Mouse (Mus musculus) 3134 (cell line): ENCODE results near the gene Tlx2.
A peak's percentile ranks its signal among the peaks of the same experiment; 100 is the strongest.

Experiments
- DNase-seq: peaks from one replicate; pipeline ENCODE4 v3.0.0-alpha.2; 2011; ENCODE audit warnings: low spot score; ENCODE audit not compliant: insufficient read length; ENCODE audit errors: extremely low read depth

Tlx2 gene

DNA sequence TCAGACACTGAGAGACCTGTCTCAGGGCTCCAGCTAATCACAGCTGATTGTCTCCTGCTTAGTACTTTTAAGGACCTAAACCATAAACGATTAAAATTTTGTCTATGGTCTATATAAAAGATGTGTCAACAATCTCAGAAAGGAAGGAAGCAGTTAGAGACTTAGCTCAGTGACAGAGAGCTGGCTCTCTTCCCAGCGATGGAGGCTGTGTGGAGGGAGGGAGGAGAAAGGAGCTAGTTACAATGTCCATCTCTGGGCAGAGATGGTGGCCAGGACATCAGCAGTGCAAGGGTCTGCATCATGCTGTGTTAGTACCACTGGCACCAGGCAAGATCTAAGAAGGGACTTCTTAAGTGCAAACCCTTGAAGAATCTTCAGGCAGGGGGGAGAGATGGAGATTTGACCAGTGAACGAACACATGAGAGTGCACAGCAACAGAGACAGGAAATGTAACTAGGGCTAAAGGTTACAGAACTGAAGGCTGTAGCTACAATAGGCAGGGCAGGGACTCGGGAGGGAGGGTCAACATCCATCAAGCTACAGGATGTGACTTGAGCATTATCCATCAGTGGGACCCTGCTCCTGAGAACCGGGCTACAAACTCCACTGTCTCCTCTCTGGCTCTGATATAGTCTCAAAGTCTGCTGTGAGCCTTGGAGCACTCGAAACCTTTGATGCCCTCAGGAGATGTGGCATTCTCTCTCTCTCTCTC is 22.5 kb upstream of the Tlx2 start:
- DNase-seq, result no peak

DNA sequence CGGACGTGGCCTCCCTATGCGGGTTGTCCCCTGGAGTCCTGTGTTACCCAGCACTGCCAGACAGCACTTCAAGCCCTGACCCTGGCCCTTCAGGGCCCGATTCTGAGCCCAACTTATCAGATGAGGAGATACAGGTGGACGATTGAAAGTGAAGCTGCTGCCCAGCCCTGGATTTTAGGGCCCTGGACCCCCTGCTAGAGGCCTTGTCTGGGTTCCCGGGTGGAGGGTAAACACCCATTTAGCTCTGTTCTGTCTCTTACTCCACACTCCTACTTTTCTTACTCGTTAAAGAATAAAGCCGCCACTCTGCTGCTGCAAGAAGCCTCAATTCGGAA is 17.8 kb upstream of the Tlx2 start:
- DNase-seq, result no peak

DNA sequence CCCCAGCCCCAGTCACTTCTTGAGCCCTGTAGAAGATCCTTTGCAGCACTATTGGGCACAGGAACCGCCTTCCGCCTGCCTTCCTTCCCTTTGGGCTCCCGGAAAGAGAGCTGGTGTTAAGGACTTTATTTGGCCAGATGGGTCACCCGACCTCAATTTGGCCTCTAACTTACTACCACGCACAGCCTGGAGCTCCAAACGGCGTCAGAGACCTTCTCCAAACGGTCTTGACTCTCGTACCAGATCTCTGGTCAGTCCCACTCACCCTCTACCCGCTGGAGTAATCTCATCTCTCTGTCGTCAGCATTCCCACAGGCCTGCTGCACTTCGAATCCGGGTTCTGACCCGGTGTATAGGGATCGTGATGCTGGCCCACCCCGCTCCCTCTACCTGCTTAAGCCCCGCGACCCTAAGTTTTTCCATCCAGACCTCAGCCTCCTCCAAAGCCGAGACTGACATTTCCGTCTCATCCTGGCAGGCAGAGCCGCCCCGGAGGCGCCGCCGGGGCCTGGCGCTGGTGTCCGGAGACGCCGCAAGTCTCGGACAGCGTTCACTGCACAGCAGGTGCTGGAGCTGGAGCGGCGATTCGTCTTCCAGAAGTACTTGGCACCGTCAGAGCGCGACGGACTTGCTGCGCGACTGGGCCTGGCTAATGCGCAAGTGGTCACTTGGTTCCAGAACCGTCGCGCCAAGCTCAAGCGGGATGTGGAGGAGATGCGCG is 17.3 kb upstream of the Tlx2 start:
- no peak for DNase-seq

DNA sequence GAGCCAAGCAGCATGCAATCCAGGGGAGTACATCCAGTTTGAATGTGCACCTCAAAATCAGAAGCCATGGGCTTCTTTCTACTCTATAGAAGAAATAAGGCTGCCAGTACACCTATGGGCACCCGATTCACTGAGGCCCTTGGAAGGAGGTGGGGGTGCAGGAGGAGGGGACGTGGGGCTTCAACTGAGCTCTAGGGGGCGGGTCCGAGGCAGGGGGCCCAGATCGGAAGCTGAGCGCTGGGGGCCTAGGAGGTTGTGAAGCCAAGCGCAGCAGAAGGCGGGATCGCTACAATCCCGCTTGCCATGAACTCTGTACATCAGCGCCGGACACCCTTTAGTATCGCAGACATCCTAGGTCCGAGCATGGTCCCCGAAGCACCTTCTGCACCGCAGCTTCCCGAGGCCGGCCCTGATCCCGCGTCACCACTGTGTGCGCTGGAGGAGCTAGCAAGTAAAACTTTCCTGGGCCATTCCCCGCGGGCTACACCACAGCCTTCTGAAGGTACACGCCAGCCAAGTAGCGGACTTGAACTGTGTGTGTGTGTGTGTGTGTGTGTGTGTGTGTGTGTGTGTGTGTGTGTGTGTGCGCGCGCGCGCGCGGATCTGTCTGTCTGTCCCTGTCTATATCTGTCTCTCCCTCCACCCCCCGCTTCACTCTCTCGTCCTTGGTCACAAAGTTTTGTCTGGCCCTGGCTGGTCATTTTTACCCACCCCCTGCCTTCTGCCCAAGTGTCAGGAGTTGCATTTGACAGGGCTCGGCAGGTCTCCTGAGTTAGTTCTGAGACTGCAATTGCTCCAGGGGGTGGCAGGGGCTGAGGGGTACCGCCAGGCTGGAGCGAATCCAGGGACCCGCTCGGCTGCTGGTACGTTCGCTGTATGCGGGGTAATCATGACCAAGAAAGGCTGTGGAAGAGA is 16.3 kb upstream of the Tlx2 start, which contains the start of gene Lbx2:
Gene Lbx2, plus strand, starts transcription at position 247 of the 915 bp plus-strand sequence.
- DNase-seq, result no peak

DNA sequence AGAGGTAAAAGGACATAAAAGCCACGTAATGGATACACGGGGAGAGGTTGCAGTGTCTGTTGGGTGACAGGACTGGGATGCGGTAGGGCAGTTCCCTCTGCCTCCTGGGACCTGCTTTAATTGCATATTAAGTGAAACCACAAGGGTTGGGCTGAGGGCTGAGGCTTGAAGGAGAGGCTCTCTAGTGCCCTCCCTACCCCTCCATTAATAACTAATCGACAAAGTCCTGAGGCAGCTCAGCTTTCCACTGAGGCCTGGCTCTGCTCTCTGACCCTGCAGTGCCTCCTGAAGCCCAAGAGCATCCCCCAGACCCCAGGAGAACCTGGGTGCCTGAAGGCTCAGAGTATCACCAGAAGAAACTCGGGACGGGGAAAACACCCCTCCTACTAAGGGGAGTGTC is 14.4 kb upstream of the Tlx2 start:
- no peak for DNase-seq

DNA sequence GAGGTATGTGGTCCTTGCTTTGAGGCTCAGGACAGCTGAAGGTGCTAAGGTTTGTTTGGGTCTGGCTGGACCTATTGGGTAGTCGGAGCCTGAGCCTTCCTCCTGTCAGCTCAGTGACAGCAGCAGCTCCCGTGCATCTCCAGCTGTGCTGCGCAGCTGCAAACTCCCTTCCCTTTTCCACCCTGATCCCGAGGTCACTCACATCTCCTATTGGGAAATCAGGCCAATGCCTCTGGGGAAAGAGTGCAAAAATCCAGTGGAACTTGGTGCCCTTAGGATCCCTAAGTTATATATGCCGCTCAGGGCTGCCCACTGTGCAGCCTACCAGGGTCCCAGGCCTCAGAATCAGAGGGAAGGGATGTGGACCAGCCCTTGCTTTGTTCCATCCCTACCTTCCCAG is 13.4 kb upstream of the Tlx2 start:
- no peak for DNase-seq

DNA sequence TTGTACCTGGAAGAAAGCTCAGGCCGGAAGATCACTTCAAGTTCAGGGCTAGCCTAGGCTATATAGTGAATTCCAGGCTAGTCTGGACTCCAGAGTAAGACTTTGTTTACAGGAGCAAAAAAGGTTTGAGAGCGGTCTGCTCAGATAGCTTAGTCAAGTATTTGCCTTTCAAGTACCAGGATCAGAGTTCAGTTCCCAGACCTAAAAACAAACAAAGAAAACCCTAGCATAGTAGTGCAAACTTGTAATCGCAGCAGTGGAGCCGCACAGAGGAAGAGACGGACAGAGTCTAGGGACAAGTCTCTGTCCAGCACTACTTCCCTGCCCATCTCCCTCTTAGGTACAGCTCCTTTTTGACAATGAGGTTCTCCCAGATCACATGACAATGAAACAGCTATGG is 10.1 kb upstream of the Tlx2 start:
- DNase-seq, result no peak

DNA sequence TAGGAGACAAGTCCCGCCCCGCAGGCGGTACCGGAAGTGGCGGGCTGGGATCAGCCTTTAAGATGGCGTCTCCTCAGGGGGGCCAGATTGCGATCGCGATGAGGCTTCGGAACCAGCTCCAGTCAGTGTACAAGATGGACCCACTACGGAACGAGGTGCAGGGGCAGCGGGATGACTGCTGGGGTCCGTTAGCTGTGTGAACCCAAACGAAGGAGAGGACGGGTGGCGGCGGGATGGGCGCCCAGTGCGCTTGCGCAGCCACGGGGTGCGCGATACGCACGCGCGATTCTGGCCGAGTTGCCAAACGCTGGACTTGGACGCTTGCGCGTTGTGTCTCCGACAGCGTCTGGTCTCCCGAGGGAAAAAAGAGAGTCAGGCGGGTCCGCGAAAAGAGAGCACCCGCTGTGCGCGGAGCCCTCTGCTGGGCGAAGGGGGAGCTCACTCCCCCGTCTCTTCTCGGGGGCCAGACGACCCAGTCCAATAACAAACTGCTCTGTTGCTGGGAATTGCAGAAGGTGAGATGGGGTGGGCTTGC is 8.3 kb upstream of the Tlx2 start:
- peak; percentile 96 for DNase-seq

DNA sequence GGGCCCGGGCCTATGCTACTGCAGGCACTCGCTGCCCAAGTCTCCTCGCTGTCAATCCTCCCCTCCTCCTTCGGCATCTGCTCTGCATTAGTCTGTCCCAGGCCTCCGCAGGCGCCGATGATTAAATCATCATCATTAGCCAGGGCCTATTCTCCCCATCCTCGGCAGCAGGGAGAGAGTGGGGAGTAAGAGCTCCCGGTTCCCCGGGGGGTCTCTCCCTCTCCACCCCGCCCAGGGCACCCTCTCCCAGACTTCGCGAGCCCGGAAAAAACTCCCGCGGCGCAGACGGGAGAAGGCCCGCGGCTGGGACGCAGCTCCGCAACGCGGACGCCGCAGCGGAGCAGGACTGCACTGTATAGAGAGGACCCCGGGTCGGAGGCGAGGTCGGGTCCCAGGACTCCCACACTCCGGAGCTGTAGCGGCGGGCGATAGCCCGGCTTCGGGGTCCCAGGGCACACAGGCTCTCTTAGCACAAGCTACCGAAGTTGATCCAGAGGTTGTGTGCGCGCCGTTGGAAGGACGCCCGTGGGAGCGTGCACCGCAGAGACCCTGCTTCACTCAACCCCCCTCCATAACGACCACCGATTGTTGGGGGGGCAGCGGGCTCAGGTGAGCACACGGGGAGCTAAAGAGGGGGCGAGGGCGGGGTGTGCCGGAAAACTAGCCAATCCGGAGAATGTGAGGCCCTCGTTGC is 7.7 kb upstream of the Tlx2 start, which contains the start of gene Pcgf1:
Gene Pcgf1, plus strand, starts transcription at position 240 of the 694 bp plus-strand sequence.
- DNase-seq, result no peak

DNA sequence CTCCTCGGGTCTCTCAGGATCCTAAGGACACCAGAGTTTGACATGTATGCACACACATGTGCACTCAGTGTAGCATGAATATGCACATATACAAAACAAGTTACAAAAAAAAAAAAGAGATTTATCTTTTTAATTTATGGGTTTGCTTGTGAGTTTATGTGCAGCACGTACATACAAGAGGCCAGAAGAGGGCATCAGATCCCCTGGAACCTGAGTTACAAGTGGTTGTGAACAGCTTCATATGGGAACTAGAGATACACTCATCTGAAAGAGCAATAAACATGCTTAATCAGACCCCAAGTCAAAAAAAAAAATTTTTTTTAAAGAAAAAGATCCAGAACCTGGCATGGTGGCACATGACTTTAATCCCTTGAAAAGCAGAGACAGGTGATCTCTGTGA is 4.9 kb upstream of the Tlx2 start:
- DNase-seq, result no peak

DNA sequence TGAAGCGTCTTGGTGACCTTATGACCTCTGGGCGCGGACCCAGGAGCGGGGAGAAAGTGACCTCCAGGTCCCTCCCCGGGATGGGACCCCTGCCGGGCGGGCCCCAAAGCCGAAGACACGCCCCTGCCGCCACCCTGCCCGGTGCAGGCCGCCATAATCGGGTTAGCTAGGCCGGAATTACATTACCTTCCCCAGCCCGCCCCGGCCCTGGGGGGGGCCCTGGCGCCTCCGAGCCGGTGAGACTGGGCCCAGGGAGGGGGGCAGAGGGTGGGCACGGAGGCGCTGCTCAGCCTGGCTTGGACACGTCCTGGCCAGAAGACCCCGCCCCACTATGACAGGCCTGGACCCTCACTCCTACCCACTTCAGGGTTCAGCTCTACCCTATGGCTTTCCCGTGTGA is 1.1 kb upstream of the Tlx2 start:
- DNase-seq, result no peak

DNA sequence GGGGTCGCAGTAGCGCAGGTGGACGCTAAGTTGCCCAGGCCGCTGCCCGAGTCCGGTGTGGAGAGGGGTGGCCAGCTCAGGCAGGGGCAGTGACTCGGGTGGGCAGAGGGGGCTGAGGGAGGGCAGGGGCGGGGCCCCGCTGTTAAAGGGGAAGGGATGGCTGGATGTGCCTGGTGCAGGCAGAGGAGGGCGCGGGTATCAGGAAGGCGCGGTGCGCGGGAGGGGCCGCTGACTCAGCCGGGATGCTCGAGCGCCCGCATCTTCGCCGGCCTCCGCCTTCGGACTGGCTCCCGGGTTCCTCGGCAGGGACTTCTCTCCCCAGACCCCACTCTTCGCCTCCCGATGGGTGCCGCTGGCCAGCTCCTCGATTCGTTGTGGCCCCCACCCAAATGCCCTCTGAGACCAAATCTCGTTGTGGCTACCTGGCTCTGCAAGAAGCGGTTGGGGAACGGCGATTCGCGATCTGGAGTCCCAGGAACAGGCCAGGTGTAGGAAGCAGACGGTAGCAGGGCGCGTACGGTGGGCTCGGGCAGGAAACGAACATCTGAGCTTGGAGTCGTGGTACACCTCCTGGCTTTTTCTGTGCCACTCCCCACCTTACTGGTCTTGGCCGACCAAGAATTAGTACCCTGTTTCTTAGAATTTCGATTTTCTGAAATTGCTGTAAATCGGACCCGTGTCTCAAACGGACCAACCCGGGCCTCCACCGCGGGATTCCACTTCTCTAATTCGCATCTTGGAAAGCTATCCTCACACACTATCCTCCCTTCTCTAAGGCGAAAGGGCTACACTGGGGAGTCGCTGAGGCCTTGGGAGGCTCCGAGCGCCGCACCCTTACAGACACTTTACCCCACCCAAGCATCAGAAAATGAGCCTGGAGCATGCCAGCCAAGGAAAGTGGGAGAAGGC is 472 bp upstream of the Tlx2 start:
- no peak for DNase-seq

DNA sequence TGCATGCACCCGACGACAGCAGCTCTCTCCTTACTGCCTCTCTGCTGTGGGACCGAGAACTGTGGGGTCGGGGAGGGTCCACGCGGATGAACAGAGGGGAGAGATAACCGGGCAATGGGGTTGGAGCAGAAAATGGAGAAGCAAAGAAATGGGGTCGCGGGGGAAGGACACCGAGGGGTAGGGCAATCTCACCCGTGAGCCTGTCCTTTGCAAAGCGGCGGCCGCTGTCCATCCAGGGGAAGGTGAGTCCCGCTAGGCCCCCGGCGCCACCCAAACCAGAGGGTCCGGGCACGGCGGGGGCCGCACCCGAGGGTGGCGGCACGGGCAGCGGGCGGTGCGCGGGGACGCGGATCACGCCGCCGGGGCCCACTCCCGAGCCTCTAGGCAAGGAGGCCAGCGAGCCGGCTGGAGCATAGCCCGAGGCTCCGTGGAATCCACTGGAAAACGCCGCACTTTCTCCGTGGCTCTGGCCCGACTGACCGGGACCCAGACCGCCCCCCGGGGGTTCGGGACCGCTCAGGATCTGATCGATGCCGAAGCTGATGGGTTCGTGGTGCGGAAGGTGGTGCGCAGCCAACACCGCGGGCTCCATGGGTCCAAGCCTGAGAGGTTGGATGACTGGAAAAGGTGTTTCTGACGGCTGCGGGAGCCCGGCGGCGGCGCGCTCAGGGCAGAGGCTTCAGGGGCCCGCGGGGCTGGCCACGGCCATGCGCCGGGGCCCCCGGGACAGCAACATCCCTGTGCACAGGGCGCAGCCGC is 426 bp downstream of the Tlx2 start:
- no peak for DNase-seq

DNA sequence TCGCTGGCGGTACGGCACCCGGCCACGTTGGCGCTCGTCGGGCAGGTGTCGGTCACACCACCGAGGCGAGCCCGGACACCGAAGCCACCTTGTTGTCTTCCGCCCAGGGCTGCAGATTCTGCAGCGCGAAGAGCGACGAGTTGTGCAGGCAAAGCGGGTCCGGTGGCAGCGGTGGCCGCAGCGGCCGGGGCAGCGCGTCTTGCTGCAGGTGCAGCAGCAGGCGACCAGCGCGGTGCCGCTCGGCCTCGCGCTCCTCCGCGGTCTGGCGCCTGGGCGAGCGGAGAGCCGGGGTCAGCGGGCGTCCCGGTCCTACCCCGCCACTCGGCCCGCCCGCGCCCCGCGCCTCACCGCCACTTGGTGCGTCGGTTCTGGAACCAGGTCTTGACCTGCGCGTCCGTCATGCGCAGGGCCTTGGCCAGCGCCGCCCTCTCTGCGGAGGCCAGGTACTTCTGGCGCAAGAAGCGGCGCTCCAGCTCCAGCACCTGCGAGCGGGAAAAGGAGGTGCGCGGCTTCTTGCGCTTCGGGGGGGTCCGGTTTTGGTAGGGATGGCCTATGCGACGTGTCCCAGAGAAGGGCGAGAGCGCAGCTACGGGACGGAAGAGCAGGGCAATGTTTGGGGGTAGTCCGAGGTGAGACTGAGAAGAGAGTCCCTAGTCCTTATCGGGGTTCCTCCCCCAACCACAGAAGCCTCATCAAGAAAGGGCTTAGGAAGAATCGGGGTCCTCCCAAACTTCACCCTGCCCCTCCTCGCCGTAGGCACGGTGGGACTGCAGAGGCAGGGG is 1.2 kb downstream of the Tlx2 start:
- no peak for DNase-seq

DNA sequence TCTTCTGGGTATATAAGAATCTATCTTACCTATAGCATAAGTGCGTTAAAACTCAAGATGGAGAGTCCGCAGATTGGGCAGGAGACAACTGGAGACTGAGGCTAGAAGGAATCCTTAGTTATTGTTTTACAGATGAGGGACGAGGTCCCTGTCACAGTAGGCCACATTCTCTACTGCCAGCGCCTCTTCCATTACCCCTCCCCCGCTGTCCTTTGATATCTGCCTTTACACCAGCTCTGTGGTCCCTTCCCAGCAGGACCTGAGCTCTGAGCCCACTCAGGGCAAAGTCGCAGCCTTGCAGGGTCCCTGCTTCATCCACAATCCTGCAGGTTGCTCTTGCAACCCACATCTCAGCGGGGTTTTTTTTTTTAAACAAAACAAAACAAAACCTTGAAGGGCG is 1.9 kb downstream of the Tlx2 start:
- no peak for DNase-seq

DNA sequence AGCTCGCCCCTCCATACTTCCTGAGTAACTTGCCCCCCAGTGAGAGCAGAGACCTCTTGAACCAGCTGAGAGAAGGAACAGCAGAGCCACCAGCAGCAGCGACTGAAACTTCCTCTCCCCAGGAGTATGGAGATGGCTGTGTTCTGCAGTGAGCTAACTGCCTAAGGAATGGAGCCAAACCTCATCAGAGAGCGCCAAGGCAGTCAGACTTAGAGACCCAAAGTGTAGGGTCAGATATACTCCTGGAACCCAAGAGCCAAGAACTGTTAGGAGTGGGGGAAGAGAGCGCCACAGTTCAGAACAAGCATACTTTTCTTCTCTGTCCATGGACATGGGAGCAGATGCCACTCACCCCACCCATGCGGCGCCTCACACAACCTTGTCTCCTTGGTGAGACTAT is 3.7 kb downstream of the Tlx2 start:
- DNase-seq, result no peak

DNA sequence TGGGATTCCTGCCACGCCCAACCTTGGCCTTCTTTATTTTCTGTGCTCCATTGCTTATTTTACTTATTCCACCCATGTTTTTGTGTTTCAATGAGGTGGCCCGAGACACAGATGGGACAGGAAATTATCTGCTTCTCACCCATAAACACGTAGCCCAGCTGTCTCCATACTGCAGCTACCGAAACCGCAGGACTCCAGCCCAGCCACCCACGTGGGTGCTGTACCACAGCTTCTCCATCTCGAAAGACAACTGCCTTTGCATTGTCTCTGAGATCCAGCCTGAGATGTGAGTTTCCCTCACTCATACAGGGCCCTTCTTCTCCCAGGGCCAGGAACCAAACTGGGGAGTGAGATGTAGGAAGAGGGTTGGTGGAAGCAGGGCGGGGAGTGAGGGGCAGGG is 4.1 kb downstream of the Tlx2 start:
- DNase-seq, result no peak

DNA sequence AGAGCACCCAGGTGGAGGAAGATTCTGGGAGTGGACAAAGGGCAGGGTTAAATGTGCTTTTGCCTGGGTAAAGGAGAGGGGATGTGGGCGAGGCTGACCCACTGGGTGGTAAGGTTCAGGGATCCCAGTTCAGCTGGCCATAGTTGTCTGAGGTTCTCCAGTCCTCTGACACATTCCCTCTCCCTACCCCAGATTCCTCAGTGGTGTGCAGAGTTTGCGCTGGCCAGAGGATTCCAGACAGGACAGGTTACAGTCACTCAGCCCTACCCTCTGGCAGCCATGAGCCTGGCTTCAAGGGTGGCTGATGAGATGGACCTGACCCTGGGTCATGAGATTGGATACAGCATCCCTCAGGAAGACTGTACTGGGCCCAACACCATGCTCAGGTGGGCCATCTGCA is 11.4 kb downstream of the Tlx2 start:
- DNase-seq, result no peak
